Mouse (Mus musculus) right cerebral cortex, postnatal 36 days (tissue): ENCODE measurements around the gene Igtp.
"Not testable (repeated sequence)": the region's sequence is repeated elsewhere in the genome, so short reads cannot be mapped to it uniquely, and the experiment has no call there.

ENCODE experiments used
- DNase-seq, 2 experiments: peaks; one replicate each; pipeline ENCODE4 v3.0.0; 2022; ENCODE audit warnings: low spot score in 2 of 2, mixed read lengths in 1 of 2

Gene Igtp

GRCm38 (mm10) chr11:58199229-58200037 is at the start of gene Igtp, which contains the start of gene Irgm2:
Igtp (plus strand) TSS chr11:58199556.
Irgm2 (plus strand) TSS chr11:58199618.
- DNase-seq: peak in 1 of 2 experiments; percentile 35

GRCm38 (mm10) chr11:58155458-58155857 is 43.9 kb upstream of the Igtp start:
- no peak for DNase-seq

GRCm38 (mm10) chr11:58156871-58157270 is 42.5 kb upstream of the Igtp start:
- no peak for DNase-seq

- no peak for DNase-seq
Observed at GRCm38 (mm10) chr11:58165072-58165471, 34.3 kb upstream of the Igtp start.

- DNase-seq: no peak
Observed at GRCm38 (mm10) chr11:58167822-58168166, 31.6 kb upstream of the Igtp start.

GRCm38 (mm10) chr11:58168167-58168915 is 31.0 kb upstream of the Igtp start, which contains the start of gene Gemin5:
Gemin5 (minus strand) TSS chr11:58168539.
- DNase-seq: peak; percentile 65 to 81

GRCm38 (mm10) chr11:58169666-58170065 is 29.7 kb upstream of the Igtp start:
- no peak for DNase-seq

- peak; percentile 92 to 93 for DNase-seq
Observed at GRCm38 (mm10) chr11:58171459-58172091, 27.8 kb upstream of the Igtp start, which contains the start of gene Mrpl22. Mrpl22 (plus strand) TSS chr11:58171661.

- DNase-seq: peak; percentile 75 to 85
Observed at GRCm38 (mm10) chr11:58179563-58179962, 19.8 kb upstream of the Igtp start.

- DNase-seq: not testable (repeated sequence)
Observed at GRCm38 (mm10) chr11:58179986-58180385, 19.4 kb upstream of the Igtp start.

- no peak for DNase-seq
Observed at GRCm38 (mm10) chr11:58180756-58181155, 18.6 kb upstream of the Igtp start.

GRCm38 (mm10) chr11:58183579-58183978 is 15.8 kb upstream of the Igtp start:
- DNase-seq: no peak

- DNase-seq: no peak
Observed at GRCm38 (mm10) chr11:58189675-58190074, 9.7 kb upstream of the Igtp start.

- peak in 1 of 2 experiments; percentile 28 for DNase-seq
Observed at GRCm38 (mm10) chr11:58193326-58193725, 6.0 kb upstream of the Igtp start.

GRCm38 (mm10) chr11:58193860-58194520 is 5.4 kb upstream of the Igtp start:
- no peak for DNase-seq

GRCm38 (mm10) chr11:58198663-58199062 is 693 bp upstream of the Igtp start:
- no peak for DNase-seq

GRCm38 (mm10) chr11:58200226-58200625 is 870 bp downstream of the Igtp start:
- DNase-seq: no peak

- DNase-seq: no peak
Observed at GRCm38 (mm10) chr11:58201052-58201451, 1.7 kb downstream of the Igtp start.

GRCm38 (mm10) chr11:58210321-58210886 is 11.0 kb downstream of the Igtp start:
- DNase-seq: no peak

GRCm38 (mm10) chr11:58211062-58211681 is 11.8 kb downstream of the Igtp start:
- no peak for DNase-seq

GRCm38 (mm10) chr11:58211682-58212067 is 12.3 kb downstream of the Igtp start:
- no peak for DNase-seq
